Mouse (Mus musculus): ENCODE measurements at regions not wholly inside any gene's neighbourhood (a gene's known extent, or its start where the extent isn't known, plus 50 kb on each side); places are given as distances from the start of the nearest gene placed in this dataset.

- no peak for ATAC-seq
- 14% methylated on average over 1 of the region's 1 CpGs for WGBS
- Histone ChIP-seq H3K9ac (ENCODE audit: low read depth, low read length) (no peak overlapping the region), H3K9me3 (ENCODE audit: control insufficient read depth, low read length) (no peaks in the 10 kb centered on the region), H3K4me2 (ENCODE audit: low read length) (no peak overlapping the region), H3K27me3 (replicated peaks; ENCODE audit: control insufficient read depth, insufficient read depth, low read length) (no peaks in the 10 kb centered on the region), H3K4me1 (ENCODE audit: control insufficient read depth, insufficient read depth, low read depth, low read length) (peaks cover 3% of the 10 kb centered on the region; the same call in 1 of the 2 replicates), H3K27ac (ENCODE audit: low read depth, low read length) (no peak overlapping the region), H3K36me3 (ENCODE audit: control insufficient read depth, insufficient read depth, low read length) (no peaks in the 10 kb centered on the region), H3K4me3 (ENCODE audit: low read length) (no peak overlapping the region)
These were observed 78.5 kb downstream of the Cmpk2 start for GRCm38 (mm10) chr12:26547466-26547865.

GRCm38 (mm10) chr12:26546361-26546760 lies 77.4 kb downstream of the Cmpk2 start:
- WGBS, result 77% methylated on average over 6 of the region's 6 CpGs
- Histone ChIP-seq H3K9me3 (ENCODE audit: control insufficient read depth, low read length) (no peaks in the 10 kb centered on the region), H3K27me3 (replicated peaks; ENCODE audit: control insufficient read depth, insufficient read depth, low read length) (no peaks in the 10 kb centered on the region), H3K36me3 (ENCODE audit: control insufficient read depth, insufficient read depth, low read length) (no peaks in the 10 kb centered on the region), H3K4me3 (ENCODE audit: low read length) (no peak overlapping the region), H3K27ac (ENCODE audit: low read depth, low read length) (no peak overlapping the region), H3K4me2 (ENCODE audit: low read length) (no peak overlapping the region), H3K9ac (ENCODE audit: low read depth, low read length) (no peak overlapping the region), H3K4me1 (ENCODE audit: control insufficient read depth, insufficient read depth, low read depth, low read length) (peaks cover 1% of the 10 kb centered on the region; the same call in 1 of the 2 replicates)
- no peak for ATAC-seq

DNA sequence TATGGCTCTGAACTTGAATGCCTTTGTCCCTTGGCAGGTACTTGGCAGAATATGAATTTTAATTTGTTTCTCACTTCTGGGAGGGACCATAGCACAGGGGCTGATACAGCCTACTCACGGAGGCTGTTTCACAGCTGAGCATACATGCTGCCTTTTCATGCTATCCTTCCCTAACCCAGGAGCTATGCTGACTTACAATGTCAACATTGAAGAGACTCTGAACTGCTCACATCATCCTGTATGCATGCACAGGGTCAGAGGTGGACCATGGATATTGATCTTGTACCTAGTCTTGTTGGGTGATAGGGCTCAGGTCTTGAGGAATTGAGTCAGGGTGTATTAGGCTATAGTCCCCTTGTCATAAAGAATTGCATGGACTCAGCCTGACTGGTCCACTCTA lies 74.5 kb downstream of the Cmpk2 start:
- WGBS, result 81% methylated on average over 1 of the region's 1 CpGs
- H3K9ac ChIP-seq (ENCODE audit: low read depth, low read length), result no peak overlapping the region

DNA sequence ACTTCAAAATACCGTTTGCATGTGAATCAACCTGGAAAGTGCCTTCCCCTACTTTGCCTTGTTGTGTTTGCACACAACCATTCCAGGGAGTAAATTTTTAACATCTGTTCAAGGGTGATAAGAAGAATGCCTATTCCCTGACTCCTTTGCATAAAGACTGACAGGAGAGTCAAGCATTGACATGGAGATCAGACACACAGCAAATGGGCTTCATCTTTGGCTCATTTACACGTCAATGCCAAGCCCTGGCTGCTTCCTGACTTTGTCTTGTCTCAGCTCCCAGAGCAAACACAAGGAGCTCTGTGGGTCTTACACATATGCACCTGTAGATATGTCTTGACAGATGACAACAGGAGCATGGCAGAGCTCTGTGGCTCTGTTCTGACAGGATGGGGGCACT lies 73.4 kb downstream of the Cmpk2 start:
- H3K4me1 ChIP-seq (ENCODE audit: control insufficient read depth, insufficient read depth, low read depth, low read length), result no peaks in the 10 kb centered on the region
- no peak for ATAC-seq
- WGBS, result 30% methylated on average over 2 of the region's 2 CpGs

More for the DNA sequence above, 74.5 kb downstream of the Cmpk2 start:
- no peak overlapping the region for H3K4me3 ChIP-seq (ENCODE audit: low read length)
- H3K27me3 ChIP-seq (replicated peaks; ENCODE audit: control insufficient read depth, insufficient read depth, low read length), result no peaks in the 10 kb centered on the region
- no peak overlapping the region for H3K4me2 ChIP-seq (ENCODE audit: low read length)
- no peak overlapping the region for H3K27ac ChIP-seq (ENCODE audit: low read depth, low read length)
- H3K9me3 ChIP-seq (ENCODE audit: control insufficient read depth, low read length), result no peaks in the 10 kb centered on the region
- H3K36me3 ChIP-seq (ENCODE audit: control insufficient read depth, insufficient read depth, low read length), result no peaks in the 10 kb centered on the region
- no peaks in the 10 kb centered on the region for H3K4me1 ChIP-seq (ENCODE audit: control insufficient read depth, insufficient read depth, low read depth, low read length)
- no peak for ATAC-seq

DNA sequence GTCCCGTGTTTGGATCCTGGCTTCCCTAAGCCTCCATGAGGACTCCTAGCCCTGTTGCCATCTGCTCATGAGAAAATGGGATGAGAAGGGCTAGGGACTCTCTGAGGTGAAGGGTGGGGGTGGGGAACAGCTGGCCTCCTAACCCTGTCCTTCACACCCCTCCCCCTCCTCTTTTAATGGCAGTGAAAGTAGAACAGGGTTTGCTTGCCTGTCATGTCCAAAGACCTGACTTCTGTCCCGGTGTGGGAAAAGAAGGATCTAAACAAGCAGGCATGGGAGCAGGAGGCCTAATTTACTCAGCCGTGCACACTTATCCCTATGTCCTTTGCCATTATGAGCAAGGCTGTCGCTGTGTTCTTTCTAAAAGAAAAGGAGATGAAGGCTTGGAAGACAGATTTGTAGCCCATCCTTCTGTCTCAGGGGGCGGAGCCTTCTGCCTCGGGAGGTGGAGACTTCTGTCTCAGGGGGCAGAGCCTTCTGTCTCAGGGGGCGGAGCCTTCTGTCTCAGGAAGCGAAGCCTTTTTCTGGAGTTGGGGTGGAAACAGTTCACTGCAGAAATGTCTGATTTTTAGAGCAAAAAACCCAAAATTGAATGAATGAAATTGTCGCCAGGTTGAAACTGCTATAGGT lies 66.4 kb downstream of the Cmpk2 start:
- Histone ChIP-seq H3K27ac (ENCODE audit: low read depth, low read length) (no peak overlapping the region), H3K4me2 (ENCODE audit: low read length) (no peak overlapping the region), H3K27me3 (replicated peaks; ENCODE audit: control insufficient read depth, insufficient read depth, low read length) (no peaks in the 10 kb centered on the region), H3K9me3 (ENCODE audit: control insufficient read depth, low read length) (no peaks in the 10 kb centered on the region), H3K4me1 (ENCODE audit: control insufficient read depth, insufficient read depth, low read depth, low read length) (peaks cover 15% of the 10 kb centered on the region), H3K4me3 (ENCODE audit: low read length) (no peak overlapping the region), H3K9ac (ENCODE audit: low read depth, low read length) (no peak overlapping the region), H3K36me3 (ENCODE audit: control insufficient read depth, insufficient read depth, low read length) (no peaks in the 10 kb centered on the region)
- WGBS, result 57% methylated on average over 9 of the region's 9 CpGs
- ATAC-seq, result no peak

More for the DNA sequence above, 73.4 kb downstream of the Cmpk2 start:
- no peak overlapping the region for H3K27ac ChIP-seq (ENCODE audit: low read depth, low read length)
- no peaks in the 10 kb centered on the region for H3K9me3 ChIP-seq (ENCODE audit: control insufficient read depth, low read length)
- no peaks in the 10 kb centered on the region for H3K36me3 ChIP-seq (ENCODE audit: control insufficient read depth, insufficient read depth, low read length)
- no peaks in the 10 kb centered on the region for H3K27me3 ChIP-seq (replicated peaks; ENCODE audit: control insufficient read depth, insufficient read depth, low read length)
- no peak overlapping the region for H3K9ac ChIP-seq (ENCODE audit: low read depth, low read length)
- H3K4me3 ChIP-seq (ENCODE audit: low read length), result no peak overlapping the region
- no peak overlapping the region for H3K4me2 ChIP-seq (ENCODE audit: low read length)

DNA sequence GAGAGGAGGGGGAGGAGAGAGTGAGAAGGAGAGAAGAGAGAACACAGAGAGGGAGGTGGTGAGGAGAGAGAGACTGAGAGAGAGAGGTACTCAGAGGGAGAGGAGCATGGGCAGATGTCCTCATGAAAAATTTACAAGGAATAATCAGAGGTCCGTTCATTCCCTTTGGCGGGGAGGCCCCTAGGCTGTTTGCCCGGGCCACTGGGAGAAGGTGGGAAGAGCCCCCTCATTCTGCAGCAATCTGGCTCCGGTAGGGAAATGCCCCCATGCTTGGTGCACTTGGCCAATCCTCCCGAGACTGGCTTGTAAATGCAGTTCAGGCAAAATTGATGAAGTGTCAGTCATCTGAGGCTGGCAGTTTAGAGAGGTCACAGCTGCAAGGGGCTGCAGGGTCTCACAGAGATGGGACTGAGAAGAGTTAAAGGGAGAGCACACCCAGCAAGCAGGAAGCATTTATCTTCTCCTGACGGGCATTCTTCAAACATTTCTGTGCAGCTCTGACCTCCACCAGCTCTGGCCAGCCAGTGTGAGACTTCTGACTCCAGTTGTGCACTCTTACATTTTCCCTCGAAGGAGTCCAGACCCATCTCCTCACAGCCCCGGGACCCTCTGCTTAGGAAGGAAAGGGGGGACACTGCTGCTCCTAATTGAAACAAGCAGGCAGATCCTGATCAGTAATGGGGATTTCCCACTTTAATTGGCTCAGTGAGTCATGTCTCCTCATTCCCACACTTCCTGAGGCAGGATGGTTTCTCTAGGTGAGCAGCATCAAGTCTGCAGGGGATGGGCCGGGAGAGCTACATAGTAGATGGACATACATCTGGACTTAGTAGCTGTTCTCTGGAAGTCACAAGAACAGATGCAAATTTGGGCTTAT lies 65.5 kb downstream of the Cmpk2 start:
- no peaks in the 10 kb centered on the region for H3K9me3 ChIP-seq (ENCODE audit: control insufficient read depth, low read length)
- H3K9ac ChIP-seq (ENCODE audit: low read depth, low read length), result 0 out of 2 replicates have a peak overlapping the region, but pooled peaks have one; percentile 17
- peak overlapping the region; percentile 68 for H3K27ac ChIP-seq (ENCODE audit: low read depth, low read length)
- H3K36me3 ChIP-seq (ENCODE audit: control insufficient read depth, insufficient read depth, low read length), result no peaks in the 10 kb centered on the region
- H3K4me2 ChIP-seq (ENCODE audit: low read length), result peak overlapping the region; percentile 31
- peak; percentile 27; the same call in 1 of the 2 replicates for ATAC-seq
- 15% methylated on average over 9 of the region's 9 CpGs for WGBS
- H3K4me3 ChIP-seq (ENCODE audit: low read length), result no peak overlapping the region
- H3K27me3 ChIP-seq (replicated peaks; ENCODE audit: control insufficient read depth, insufficient read depth, low read length), result no peaks in the 10 kb centered on the region
- peaks cover 15% of the 10 kb centered on the region for H3K4me1 ChIP-seq (ENCODE audit: control insufficient read depth, insufficient read depth, low read depth, low read length)

DNA sequence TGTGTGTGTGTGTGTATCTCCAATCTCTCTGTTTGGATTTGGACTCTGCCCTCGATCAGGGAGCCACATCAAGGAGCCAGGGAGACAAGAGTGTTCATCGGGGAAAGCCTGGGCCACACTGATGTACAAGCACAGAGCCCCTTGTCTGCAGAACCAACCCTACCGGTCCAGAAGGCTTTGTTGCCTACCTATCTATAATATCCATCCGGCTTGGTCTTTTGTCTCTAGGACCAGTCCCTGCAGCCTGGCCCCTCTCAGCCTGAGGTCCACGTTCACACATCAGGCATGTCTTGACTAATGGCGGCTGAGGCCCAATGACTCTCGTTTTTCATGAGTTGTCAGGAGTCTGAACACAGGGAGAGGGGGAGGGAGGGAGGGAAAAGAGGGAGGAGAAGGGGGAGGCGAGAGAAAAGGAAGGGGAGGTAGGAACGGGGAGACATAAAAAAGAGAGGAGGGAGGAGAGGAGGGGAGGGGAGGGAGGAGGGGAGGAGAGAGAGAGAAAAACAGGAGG lies 64.7 kb downstream of the Cmpk2 start:
- Histone ChIP-seq H3K9me3 (ENCODE audit: control insufficient read depth, low read length) (no peaks in the 10 kb centered on the region), H3K27ac (ENCODE audit: low read depth, low read length) (peak overlapping the region; percentile 68), H3K4me3 (ENCODE audit: low read length) (no peak overlapping the region), H3K9ac (ENCODE audit: low read depth, low read length) (peak overlapping the region; percentile 42; the same call in 1 of the 2 replicates), H3K27me3 (replicated peaks; ENCODE audit: control insufficient read depth, insufficient read depth, low read length) (no peaks in the 10 kb centered on the region), H3K4me1 (ENCODE audit: control insufficient read depth, insufficient read depth, low read depth, low read length) (peaks cover 15% of the 10 kb centered on the region), H3K4me2 (ENCODE audit: low read length) (peak overlapping the region; percentile 26), H3K36me3 (ENCODE audit: control insufficient read depth, insufficient read depth, low read length) (no peaks in the 10 kb centered on the region)
- peak; percentile 37 for ATAC-seq
- WGBS, result 13% methylated on average over 9 of the region's 9 CpGs

DNA sequence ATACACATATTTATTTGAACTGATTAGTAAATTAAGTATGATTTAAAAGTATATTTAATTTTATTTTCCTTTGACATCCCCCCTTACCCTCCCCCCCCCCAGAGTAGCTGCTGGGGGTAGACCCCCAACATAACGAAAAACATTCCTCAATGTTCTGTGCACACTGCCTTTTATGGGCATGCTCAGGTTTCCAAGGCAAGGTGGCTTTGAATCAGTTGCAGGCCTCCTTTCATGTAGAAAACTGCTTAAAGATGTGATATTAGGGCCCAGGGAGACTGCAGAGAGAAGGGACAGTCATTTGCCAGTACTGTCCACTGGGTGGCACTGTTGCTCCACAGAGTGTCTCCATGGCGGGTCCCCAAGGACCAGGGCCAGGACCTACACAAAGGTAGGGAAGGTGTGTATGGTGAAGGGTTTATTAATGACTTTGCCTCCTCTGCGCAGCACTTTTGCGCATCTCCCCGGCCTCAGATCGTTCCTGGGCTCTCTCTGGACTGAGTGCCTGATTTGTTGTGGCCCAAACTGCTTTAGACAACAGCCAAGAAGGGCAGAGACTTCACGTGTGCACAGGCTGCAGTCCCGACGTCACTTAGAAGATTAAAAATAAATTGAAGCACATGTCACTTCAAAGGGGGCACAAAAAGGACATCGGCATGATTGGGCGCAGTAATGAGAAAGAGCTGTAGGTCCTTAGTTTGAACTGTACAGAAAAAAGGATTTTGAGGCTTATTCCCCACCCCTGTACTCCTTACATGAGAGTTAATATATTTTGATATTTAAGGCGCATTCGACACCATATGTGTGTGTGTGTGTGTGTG lies 64.0 kb downstream of the Cmpk2 start:
- Histone ChIP-seq H3K4me1 (ENCODE audit: control insufficient read depth, insufficient read depth, low read depth, low read length) (peaks cover 15% of the 10 kb centered on the region), H3K9me3 (ENCODE audit: control insufficient read depth, low read length) (no peaks in the 10 kb centered on the region), H3K27ac (ENCODE audit: low read depth, low read length) (peak overlapping the region; percentile 15), H3K9ac (ENCODE audit: low read depth, low read length) (no peak overlapping the region; the same call in 1 of the 2 replicates), H3K27me3 (replicated peaks; ENCODE audit: control insufficient read depth, insufficient read depth, low read length) (no peaks in the 10 kb centered on the region), H3K4me2 (ENCODE audit: low read length) (peak overlapping the region; percentile 26), H3K4me3 (ENCODE audit: low read length) (no peak overlapping the region), H3K36me3 (ENCODE audit: control insufficient read depth, insufficient read depth, low read length) (no peaks in the 10 kb centered on the region)
- 24% methylated on average over 13 of the region's 13 CpGs for WGBS
- peak; percentile 93 for ATAC-seq

Measured in hindbrain, embryonic 16.5 days (tissue).